Mouse (Mus musculus) gastrocnemius, adult 18-20 months (tissue): ENCODE data around the gene Ttc9c. TPM values are rescaled to one million over a fixed set of nuclear protein-coding genes. Genes with fewer than 3 reads are reported as not detected.

Experiments used
- DNase-seq: peaks from one replicate; pipeline ENCODE4 v3.0.0; 2021; ENCODE audit warnings: low spot score
- total RNA-seq, 2 experiments: library from RNA; stranded (reverse); gene quantifications; 2 replicates each; pipeline ENCODE4 v1.2.3; 2021

Gene Ttc9c
- total RNA-seq, 2 experiments from 2014 or later = 11.1 to 13.6 TPM

DNA sequence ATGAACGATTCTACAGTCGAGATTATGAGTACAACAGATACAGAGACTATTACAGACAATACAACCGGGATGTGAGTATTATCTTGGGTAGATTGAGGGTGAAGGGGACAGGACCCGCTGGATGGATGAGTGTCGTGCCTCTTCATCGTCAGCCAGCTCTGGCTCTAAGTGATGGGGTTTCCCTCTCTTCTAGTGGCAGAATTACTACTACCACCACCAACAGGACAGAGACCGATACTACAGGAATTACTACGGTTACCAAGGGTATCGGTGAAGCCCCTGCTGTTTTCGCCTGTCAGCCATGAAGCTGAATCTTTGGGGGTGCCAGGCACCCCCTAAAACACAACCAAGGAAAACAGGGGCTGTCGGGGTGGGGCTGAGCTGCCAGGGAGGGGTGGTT is 12.1 kb upstream of the Ttc9c start:
- no peak for DNase-seq

DNA sequence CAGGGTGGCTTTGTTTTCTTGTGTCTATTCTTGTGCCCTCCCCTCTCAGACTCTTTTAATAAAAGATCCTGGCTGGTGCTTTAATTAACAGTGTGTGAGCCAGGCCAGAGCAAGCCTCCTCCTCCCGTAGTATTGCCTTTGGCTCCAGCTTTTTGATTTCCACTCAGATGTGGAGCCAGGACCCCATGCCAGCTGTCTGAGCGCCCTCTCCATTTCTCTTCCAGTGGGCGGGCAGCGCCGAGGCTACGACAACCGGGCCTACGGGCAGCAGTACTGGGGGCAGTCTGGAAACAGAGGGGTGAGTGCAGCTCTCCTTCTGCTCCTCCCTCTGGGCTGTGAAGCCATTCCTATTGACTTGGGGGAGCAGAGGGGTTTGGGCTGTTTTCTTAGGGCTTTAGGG is 11.5 kb upstream of the Ttc9c start:
- no peak for DNase-seq

DNA sequence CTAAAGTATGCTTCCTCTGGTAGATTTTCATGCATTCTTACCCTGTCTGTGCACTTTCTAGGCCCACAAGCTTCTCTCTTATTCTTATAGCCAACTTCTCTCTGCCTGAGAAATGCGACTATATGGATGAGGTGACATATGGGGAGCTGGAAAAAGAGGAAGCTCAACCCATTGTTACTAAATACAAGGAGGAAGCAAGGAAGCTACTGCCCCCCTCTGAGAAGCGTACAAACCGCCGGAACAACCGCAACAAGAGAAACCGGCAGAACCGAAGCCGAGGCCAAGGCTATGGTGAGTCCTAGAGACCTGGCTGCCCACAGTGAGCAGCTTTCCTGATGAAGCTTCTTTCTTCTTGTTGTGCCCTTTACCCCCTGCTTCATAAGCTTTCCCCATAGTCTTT is 10.5 kb upstream of the Ttc9c start, which contains the start of gene AC129217.1:
Gene AC129217.1, plus strand, starts transcription at position 114 of the 400 bp plus-strand sequence.
- DNase-seq = no peak

DNA sequence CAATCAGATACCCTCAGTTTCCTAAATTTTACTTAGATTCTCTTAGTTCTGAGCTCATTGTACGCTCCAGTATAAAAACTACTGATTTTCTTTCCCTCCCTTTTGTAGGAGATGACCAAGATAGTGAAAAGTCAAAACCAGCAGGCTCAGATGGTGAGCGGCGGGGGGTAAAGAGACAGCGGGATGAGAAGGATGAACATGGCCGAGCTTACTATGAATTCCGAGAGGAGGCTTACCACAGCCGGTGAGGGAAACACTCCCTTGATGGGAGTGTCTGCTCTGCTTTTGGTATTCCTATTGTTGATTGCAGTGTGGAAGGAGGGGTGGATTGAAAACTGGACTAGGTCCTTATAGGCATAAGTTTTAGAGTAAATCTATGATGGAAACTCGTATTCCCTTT is 3.6 kb upstream of the Ttc9c start:
- DNase-seq = no peak

DNA sequence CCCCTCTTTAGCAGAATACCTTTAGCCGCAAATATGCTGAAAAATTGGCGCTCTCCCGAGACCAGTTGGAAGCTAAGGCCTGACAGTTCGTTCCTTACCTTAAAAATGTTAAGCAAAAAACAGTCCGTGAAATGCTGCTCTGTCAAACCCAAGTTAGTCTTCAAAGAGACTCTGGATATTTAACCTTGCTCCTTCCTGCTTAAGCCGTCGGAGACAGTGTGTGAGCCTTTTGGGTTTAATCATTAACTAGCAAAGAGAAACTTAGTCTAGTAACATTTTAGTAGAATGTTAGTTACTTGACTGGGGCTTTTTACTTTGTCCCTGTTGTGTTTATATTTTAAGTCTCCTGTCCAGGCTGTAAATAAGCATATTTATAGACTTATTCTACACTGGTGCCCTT is 2.0 kb upstream of the Ttc9c start:
- DNase-seq = no peak

DNA sequence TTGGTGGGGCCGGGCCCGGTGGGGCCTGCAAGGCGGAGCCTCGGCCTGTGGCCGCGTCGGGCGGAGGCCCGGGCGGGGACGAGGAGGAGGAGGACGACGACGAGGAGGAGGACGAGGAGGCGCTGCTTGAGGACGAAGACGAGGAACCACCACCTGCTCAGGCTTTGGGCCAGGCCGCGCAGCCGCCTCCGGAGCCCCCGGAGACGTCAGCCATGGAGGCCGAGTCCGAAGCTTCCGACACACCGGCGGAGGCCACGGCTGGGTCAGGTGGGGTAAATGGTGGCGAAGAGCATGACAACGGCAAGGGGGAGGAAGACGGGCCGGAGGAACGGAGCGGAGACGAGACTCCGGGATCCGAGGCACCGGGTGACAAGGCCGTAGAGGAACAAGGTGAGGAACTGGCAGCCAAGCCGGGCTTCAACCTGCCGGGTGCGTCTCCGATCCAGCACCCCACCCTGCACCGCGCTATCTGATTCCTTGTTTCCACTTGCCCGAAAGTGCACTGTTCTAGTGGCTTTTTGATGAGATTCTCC is 1.4 kb upstream of the Ttc9c start:
- peak; percentile 36 for DNase-seq

DNA sequence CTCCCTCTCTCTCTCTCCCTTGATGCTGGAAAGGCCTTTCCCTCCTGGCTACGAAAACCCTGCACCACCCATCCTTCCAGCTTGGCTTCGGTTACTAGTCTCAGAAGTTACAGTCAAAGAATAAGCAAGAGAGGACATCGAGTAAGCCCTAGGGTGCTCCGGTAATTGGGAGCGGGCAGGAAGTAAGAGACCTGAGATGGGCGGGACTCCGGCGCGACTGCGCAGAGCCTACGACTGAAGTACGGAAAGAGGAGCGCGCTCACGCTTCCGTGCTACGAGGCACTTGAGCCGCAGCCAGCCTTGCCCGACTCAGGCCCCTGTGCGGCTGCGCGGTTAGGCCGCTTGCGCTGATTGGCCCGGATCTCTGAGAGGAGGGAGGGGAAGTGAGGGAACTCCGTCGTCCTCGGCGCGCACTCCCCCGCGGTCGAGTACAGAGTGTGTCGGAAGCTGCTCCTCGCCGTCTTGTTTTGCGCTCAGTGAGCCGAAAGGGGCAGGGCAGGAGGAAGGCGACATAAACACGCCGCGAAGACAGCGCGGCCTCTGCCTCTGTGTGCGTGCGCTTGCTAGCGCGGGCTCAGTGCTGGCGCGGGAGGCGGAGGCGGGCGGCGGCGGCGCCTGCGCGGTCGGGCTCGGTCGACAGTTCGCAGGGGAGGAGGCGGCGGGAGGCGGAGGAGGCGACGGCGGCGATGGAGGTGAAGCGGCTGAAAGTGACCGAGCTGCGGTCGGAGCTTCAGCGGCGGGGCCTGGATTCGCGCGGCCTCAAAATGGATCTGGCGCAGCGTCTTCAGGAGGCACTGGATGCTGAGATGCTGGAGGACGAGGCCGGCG is 677 bp upstream of the Ttc9c start, which contains the start of gene Hnrnpul2:
Gene Hnrnpul2, plus strand, starts transcription at position 415 of the 828 bp plus-strand sequence.
- peak; percentile 98 for DNase-seq

DNA sequence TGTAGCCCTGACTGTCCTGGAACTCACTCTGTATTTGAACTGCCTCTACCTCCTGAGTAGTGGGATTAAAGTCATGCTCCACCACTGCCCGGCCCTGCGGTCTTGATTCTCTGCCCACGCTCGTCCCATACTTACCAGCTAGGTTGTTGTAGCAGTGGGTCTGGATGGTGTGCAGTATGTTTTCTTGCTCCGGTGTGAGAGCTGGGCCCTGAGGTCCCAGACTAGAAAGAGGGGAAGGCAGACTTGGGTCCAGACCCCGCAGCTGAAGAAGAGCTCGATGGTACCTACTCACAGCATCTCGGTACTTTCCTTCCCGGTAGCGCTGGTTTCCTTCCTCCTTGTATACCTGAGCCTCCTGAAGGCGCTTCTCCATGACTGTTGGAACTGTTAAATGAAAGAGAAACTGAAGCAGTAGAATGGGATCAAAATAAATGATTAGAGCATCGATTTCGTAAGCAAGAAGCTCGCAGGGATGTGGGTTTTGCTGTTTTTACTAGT is 783 bp downstream of the Ttc9c start:
- no peak for DNase-seq

DNA sequence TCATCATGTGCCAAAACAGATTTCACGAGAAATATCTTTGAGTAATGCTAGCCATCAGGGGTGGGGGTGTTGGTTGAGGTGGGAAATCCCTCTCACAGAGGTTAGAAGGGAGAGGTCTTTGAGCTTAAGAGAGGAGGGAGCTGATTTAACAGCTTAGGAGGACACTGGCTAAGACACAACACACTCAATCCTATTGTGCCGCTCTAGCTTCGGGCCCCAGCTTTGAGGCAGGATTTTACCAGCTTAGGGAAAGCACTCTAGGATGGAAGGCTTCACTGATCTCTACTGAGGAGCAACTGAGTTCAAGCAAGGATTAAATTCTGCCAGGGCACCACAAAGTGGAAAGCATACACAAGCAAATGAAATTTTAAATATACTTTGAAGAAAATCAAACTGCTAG is 2.1 kb downstream of the Ttc9c start:
- no peak for DNase-seq

DNA sequence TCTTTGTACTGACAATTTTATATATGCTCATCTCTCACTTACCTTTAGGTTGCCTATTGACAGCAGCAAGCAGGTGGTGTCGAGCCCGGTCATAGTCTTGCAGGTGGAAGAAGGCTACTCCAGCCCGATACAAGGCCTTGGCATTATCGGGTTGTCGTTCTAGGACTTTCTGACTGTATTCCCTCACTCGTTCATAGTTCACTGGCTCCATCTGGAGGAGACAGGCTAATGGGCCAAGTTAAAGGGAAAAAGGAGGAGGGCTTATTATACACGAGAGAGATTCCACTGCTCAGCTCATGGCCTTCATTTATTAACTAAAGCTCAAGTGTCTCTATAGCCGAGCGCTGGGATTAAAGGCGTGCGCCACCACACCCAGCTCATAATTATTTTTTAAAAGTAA is 3.3 kb downstream of the Ttc9c start:
- DNase-seq = no peak

DNA sequence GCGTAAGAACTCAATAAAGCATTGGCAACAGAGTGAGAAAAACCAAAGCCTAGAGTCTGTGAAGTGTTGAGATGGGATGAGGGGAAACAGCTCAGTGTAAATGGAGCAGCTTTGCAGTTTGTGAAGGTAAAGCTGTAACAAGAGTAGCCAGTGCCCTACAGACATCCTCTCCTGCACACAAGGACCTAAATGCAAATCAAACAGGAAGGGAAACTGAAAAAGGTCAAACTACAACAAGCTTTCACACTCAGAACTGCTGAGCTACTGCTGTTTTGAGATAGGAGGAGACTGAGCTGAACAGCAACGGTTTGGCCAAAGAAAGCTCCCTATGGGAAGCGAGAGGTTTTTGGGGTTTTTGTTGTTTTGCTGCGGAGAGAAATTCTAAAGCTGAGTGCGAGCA is 12.3 kb downstream of the Ttc9c start:
- DNase-seq = no peak

DNA sequence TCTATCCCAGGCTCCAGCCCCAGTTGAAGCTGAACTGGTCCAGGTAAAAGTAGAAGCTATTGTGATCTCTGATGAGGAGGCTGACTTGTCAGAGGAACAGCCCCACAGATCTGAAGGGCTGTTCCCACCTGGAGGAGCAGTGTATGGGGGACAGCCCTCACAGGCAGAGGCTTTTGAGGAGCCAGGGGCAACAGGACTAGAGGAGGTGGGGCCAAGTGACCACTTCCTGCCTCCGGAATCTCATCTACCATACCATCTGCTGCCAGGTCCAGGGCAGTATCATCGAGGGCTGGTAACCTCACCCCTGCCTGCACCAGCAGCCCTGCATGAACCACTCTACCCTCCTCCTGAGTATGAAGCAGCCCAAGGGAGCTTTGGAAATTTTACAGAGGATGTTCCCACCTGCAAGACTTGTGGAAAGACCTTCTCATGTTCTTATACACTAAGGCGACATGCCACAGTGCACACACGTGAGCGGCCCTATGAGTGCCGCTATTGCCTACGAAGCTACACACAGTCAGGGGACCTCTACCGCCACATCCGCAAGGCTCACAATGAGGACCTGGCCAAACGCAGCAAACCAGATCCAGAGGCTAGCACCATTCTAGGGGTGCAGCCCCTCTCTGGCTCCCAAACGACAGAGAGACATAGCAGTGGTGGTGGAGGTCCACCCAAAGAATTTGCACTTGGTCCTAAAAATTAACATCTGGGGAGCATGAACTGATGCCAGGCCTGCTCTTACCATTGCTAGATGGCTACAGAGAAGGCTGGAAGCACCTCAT is 15.1 kb downstream of the Ttc9c start:
- no peak for DNase-seq

DNA sequence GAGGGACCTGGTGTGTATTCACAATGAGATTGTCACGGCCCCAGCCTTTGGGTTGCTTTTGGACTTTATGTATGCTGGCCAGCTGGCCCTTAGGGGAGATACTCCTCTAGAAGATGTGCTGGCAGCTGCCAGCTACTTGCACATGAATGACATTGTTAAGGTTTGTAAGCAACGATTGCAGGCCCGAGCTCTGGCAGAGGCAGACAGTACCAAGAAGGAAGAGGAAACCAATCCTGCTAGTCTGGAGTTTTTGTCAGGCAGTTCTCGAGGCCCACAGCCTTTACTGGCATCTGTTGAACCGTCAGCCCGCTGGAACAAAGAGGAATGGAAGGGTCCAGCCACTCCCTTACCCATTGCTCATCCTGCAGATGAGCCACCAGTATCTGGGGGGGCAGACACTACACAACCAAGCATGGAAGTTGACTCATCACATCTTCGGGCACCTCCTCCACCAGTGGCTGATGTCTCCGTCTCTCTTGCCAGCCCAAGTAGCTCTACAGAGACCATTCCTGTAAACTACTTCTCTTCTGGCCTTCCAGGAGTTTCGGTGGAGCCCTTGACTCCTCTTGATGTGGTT is 15.8 kb downstream of the Ttc9c start:
- DNase-seq = no peak

DNA sequence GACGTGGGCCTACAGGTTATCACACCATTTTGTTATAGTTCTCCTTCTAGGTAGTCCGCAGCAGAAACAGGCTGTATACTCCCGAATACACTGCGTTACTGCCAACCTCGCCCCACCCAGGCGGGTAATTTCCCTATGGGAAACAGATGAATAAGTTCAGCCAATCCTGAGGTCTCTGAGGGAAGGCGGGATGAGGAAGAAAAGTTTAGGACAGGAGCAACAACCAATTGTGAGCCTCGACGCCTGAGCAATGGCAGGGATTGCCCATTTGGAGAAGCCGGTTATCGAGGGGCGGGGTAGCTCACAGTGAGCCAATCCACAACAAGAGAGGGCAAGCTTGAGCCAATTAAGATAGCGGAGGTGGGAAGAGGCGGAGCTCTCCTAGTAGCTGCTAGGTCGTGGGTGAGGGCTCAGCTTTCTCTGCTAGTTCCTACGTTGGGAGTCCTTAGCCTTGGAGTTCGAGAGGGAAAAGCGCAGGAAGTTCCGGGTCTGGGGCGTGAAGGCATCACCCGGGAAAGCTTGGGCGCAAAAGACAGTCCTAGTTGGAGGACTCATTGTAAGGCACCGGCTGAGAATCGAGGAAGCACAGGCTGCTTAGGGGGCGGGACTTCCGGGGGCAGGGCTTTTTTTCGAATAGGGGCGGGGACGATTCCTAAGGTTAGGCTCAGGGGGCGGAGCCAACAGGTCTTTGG is 16.9 kb downstream of the Ttc9c start, which contains the start of gene Zbtb3:
Gene Zbtb3, plus strand, starts transcription at position 426 of the 692 bp plus-strand sequence.
- DNase-seq = peak; percentile 96

DNA sequence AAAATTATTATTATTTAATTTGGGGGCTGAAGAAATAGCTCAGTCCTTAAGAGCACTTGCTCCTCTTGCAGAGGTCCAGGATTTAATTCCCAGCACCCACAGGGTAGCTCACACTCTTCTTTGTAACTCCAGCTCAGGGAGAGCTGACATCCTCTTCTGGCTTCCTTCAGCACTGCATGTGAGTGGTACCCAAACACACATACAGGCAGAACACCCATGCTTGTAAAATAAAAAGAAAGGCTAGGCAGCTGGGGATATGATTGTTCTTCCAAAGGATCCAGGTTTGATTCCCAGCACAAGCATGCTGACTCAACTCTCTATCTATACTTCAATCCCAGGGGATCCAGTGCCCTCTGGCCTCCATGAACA is 20.2 kb downstream of the Ttc9c start:
- DNase-seq = no peak

DNA sequence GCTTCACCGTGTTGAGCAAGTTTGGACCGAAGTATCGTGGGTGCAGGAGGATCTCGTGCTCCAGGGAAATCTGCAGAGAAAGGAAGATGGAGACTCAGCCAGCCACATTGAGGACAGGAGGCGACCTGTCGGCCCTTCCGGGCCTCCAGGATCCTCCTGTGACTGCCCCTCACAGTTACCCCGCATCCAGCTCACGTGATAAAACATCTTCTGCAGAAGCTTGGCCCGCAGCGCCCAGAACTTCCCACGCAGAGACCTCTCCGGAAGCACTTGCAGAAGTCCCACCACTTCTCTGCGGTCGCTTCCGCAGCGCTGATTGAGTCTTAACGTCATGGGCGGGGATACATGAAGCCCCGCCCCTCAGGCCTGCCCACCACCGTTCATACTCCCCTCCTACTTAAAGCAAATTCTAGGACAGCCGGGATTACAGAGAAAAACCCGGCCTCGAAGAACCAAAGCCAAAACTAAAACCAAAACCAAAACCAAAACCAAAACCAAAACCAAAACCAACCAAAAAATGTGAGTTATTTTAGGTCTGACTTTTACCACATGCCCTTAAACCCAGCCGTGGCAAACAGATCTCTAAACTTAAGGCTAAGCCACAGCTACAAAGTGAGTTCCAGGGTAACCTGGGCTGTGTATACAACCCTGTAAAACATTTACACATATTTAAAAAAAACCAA is 20.7 kb downstream of the Ttc9c start, which contains the start of gene Polr2g:
Gene Polr2g, minus strand, starts transcription at position 314 of the 683 bp plus-strand sequence.
- peak; percentile 89 for DNase-seq

DNA sequence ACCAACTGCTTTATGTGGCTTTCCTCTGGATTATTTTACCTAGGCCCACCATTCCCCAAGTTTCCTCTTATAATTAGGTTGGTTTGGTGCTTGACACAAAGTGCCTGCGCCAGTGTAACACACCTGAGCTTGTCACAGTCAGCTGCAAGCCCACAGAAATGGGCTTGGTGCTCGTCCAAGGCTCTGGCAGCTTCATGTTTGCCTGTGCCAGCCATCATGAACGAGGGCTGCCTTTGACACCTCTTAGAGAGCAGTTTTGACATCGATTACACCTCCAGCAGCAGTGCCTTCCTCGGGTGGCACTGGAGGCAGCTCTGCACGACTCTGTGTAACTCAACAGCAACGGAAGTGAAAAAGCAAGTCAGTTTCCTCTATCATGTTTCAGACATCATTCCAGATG is 29.0 kb downstream of the Ttc9c start:
- no peak for DNase-seq

DNA sequence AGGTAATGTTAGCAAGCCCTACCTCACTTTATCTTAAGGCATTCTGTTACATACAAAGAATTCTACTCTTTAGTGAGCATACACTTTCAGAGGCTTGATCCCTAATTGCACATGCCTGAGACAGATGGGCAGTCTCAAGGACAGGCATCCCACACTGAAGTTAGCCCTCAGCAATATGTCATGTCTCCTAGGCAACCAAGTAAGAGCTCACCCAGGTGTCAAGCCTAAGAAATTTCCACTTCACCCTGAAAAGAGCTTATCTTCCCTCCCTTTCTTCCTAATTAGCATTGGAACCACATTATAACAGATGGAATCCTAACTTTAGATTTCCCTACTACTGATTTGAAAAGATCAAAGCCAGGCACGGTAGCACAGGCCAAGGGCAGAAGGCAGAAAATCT is 30.0 kb downstream of the Ttc9c start:
- no peak for DNase-seq

DNA sequence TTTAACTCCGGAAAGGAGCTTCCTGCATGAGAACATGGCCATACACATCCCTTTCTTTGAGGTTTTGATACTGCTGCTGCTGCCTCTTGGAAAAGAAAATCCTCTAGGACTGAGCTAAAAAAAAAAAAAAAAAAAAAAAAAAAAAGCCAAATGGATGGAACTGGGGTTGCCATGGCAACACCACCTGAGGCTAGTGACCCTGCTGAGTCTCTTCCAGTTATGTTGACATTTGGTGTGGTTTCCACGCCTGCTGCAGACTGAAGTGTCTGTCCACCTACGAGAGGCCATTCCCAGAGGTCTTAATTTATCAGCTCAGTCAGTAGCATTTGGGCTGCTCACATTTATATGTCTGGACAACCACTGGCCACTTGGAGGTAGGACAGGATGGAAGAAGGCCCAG is 30.6 kb downstream of the Ttc9c start:
- DNase-seq = no peak

DNA sequence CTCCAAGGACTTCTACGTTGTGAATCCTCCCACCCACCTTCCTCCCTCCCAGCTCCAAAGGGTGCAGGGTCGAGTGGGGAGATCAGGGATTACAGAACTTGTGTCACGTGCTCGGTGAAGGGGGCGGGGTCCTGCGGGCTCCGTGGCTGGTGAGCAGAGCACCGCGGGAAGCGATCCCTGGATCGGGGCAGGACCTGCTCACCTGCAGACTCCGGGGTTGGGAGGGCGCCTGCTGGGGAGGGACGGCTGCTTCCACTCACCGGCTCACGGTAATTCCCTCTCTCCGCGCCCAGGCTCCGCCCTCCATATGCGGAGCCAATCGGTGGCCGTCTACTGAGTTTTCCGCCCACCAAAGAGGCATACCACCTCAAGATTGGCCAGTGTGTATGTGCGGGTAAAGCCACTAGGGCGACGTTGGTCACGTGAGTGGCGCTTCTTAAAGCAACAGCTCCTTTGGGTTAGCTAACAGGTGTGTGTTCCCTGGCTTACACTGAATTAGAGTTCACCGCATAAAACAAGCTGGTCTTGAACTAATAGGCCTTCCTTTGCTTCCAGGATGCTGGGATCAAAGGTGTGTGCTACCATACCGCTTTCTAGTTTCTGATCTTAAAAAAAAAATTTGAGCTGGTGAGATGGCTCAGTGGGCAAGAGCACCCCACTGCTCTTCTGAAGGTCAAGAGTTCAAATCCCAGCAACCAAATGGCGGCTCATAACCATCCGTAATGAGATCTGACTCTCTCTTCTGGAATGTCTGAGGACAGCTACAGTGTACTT is 32.9 kb downstream of the Ttc9c start, which contains the start of gene Taf6l:
Gene Taf6l, minus strand, starts transcription at position 410 of the 774 bp plus-strand sequence.
- peak; percentile 94 for DNase-seq
